Mouse (Mus musculus): ENCODE measurements at regions not wholly inside any gene's neighbourhood (a gene's known extent, or its start where the extent isn't known, plus 50 kb on each side); places are given as distances from the start of the nearest gene placed in this dataset.
"Not testable (repeated sequence)": the region's sequence is repeated elsewhere in the genome, so short reads cannot be mapped to it uniquely, and the experiment has no call there.

GRCm38 (mm10) chr11:114483823-114484667, 184.3 kb upstream of the Rpl38 start:
- ChIA-PET POLR2A (no interaction called here), CTCF (no interaction called here)
- DNase-seq (ENCODE audit: low read depth, low spot score) (no peak), ATAC-seq (no peak)
- TF ChIP-seq CTCF (IDR thresholded peaks at IDR 0.05): no peak
- H3K27me3 ChIP-seq: peaks cover 7% of the 10 kb centered on the region
- in situ Hi-C loops (cut with MboI; ENCODE audit: low pct_unique_long_range_greater_than_20kb): no loop called here

GRCm38 (mm10) chr11:114483350-114483749, 185.0 kb upstream of the Rpl38 start:
- CTCF ChIA-PET: interaction anchor here (1.0 kb wide), 1 partner anchor 35 kb away, joined by 3 read pairs; no protein-coding TSS in a partner anchor
- H3K27me3 ChIP-seq; ATAC-seq; DNase-seq (ENCODE audit: low read depth, low spot score); in situ Hi-C loops (cut with MboI; ENCODE audit: low pct_unique_long_range_greater_than_20kb): not testable (repeated sequence)
- POLR2A ChIA-PET: interaction anchor here (0.6 to 1.6 kb wide), 2 partner anchors 12 to 196 kb away, joined by 5 to 7 read pairs; no protein-coding TSS in a partner anchor

- peaks cover 5% of the 10 kb centered on the region for H3K27me3 ChIP-seq
- TF ChIP-seq CTCF (IDR thresholded peaks at IDR 0.05): no peak
- DNase-seq (ENCODE audit: low read depth, low spot score) (no peak), ATAC-seq (no peak)
- ChIA-PET CTCF (interaction anchor here (1.0 kb wide), 1 partner anchor 37 kb away, joined by 3 read pairs; no protein-coding TSS in a partner anchor), POLR2A (interaction anchor here (1.6 kb wide), 1 partner anchor 13 kb away, joined by 5 read pairs; no protein-coding TSS in a partner anchor)
- in situ Hi-C loops (cut with MboI; ENCODE audit: low pct_unique_long_range_greater_than_20kb): no loop called here
Measured at GRCm38 (mm10) chr11:114482070-114482469, 186.3 kb upstream of the Rpl38 start.

GRCm38 (mm10) chr11:114481037-114481436, 187.3 kb upstream of the Rpl38 start:
- TF ChIP-seq CTCF (IDR thresholded peaks at IDR 0.05): no peak
- in situ Hi-C loops (cut with MboI; ENCODE audit: low pct_unique_long_range_greater_than_20kb): no loop called here
- H3K27me3 ChIP-seq: peaks cover 4% of the 10 kb centered on the region
- ATAC-seq: no peak
- CTCF ChIA-PET: no interaction called here
- POLR2A ChIA-PET: no interaction called here
- DNase-seq (ENCODE audit: low read depth, low spot score): no peak

GRCm38 (mm10) chr11:114480119-114480540, 188.2 kb upstream of the Rpl38 start:
- no peak for TF ChIP-seq CTCF (IDR thresholded peaks at IDR 0.05)
- CTCF ChIA-PET: no interaction called here
- in situ Hi-C loops (cut with MboI; ENCODE audit: low pct_unique_long_range_greater_than_20kb): no loop called here
- DNase-seq (ENCODE audit: low read depth, low spot score) (no peak), ATAC-seq (no peak)
- no peaks in the 10 kb centered on the region for H3K27me3 ChIP-seq
- POLR2A ChIA-PET: no interaction called here

- CTCF ChIA-PET: interaction anchor here (1.1 kb wide), 1 partner anchor 162 kb away, joined by 3 read pairs; no protein-coding TSS in a partner anchor
- POLR2A ChIA-PET: interaction anchor here (0.6 kb wide), 1 partner anchor 113 kb away, joined by 4 read pairs; no protein-coding TSS in a partner anchor
- no peak for ATAC-seq
- no peaks in the 10 kb centered on the region for H3K27me3 ChIP-seq
- no peak for TF ChIP-seq CTCF (IDR thresholded peaks at IDR 0.05)
- in situ Hi-C loops (cut with MboI; ENCODE audit: low pct_unique_long_range_greater_than_20kb): no loop called here
- DNase-seq (ENCODE audit: low read depth, low spot score): no peak
Measured at GRCm38 (mm10) chr11:114478736-114479135, 189.6 kb upstream of the Rpl38 start.

GRCm38 (mm10) chr11:114477365-114477764, 191.0 kb upstream of the Rpl38 start:
- in situ Hi-C loops (cut with MboI; ENCODE audit: low pct_unique_long_range_greater_than_20kb): no loop called here
- no peak for TF ChIP-seq CTCF (IDR thresholded peaks at IDR 0.05)
- no peaks in the 10 kb centered on the region for H3K27me3 ChIP-seq
- CTCF ChIA-PET: interaction anchor here (1.4 kb wide), 1 partner anchor 9 kb away, joined by 5 read pairs; no protein-coding TSS in a partner anchor
- ATAC-seq: no peak
- DNase-seq (ENCODE audit: low read depth, low spot score): no peak
- POLR2A ChIA-PET: no interaction called here

- in situ Hi-C loops (cut with MboI; ENCODE audit: low pct_unique_long_range_greater_than_20kb): no loop called here
- ATAC-seq: no peak
- ChIA-PET CTCF (no interaction called here), POLR2A (interaction anchor here (0.6 kb wide), 1 partner anchor 220 kb away, joined by 4 read pairs; no protein-coding TSS in a partner anchor)
- no peak for DNase-seq (ENCODE audit: low read depth, low spot score)
- H3K27me3 ChIP-seq: no peaks in the 10 kb centered on the region
- no peak for TF ChIP-seq CTCF (IDR thresholded peaks at IDR 0.05)
Measured at GRCm38 (mm10) chr11:114472501-114473260, 195.6 kb upstream of the Rpl38 start.

GRCm38 (mm10) chr11:114468394-114468793, 199.9 kb upstream of the Rpl38 start:
- no peak for TF ChIP-seq CTCF (IDR thresholded peaks at IDR 0.05)
- ChIA-PET POLR2A (no interaction called here), CTCF (interaction anchor here (0.8 to 1.3 kb wide), 3 partner anchors 9 to 23 kb away, joined by 3 to 5 read pairs (median 3); no protein-coding TSS in a partner anchor)
- no peak for DNase-seq (ENCODE audit: low read depth, low spot score)
- ATAC-seq: no peak
- in situ Hi-C loops (cut with MboI; ENCODE audit: low pct_unique_long_range_greater_than_20kb): no loop called here
- H3K27me3 ChIP-seq: no peaks in the 10 kb centered on the region

GRCm38 (mm10) chr11:114467803-114468202, 200.5 kb upstream of the Rpl38 start:
- no peaks in the 10 kb centered on the region for H3K27me3 ChIP-seq
- CTCF ChIA-PET: interaction anchor here (0.8 to 1.3 kb wide), 3 partner anchors 9 to 22 kb away, joined by 3 to 5 read pairs (median 3); no protein-coding TSS in a partner anchor
- in situ Hi-C loops (cut with MboI; ENCODE audit: low pct_unique_long_range_greater_than_20kb): no loop called here
- DNase-seq (ENCODE audit: low read depth, low spot score) (no peak), ATAC-seq (no peak)
- POLR2A ChIA-PET: no interaction called here
- TF ChIP-seq CTCF (IDR thresholded peaks at IDR 0.05): no peak
